Mouse (Mus musculus) yolk sac, embryonic 10.5 days (tissue): ENCODE data around the gene Gm15293.
"Not testable (repeated sequence)": the region's sequence is repeated elsewhere in the genome, so short reads cannot be mapped to it uniquely, and the experiment has no call there.

ENCODE experiments used
- DNase-seq: peaks from one replicate; pipeline ENCODE4 v3.0.0-alpha.2; 2017; ENCODE audit warnings: low spot score

Gm15293 gene

DNA sequence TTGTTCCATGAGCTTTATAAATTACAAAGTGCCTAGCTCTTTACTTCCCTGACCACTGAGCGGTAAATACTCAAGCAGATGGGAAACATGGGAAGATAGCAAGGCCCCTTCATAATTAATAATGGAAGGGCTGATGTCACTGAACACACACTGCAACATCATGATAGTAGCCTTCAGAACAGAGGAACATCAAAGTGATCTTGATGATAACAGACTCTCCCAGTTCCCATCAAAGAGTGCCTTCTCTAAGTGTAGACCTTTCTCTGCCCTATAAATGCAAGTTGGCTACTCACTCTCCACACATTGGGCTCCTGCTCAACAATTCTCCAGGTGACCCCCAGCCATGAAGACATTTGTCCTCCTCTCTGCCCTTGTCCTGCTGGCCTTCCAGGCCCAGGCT, at the start of gene Gm15293:
TSS of gene Gm15293 (plus strand) at position 301 of the 400 bp plus-strand sequence.
- not testable (repeated sequence) for DNase-seq

- not testable (repeated sequence) for DNase-seq
Measured at GRCm38 (mm10) chr8:21161977-21162376, 39.4 kb upstream of the Gm15293 start, which contains the start of gene Defa22. Defa22 (plus strand) TSS chr8:21162277.

DNA sequence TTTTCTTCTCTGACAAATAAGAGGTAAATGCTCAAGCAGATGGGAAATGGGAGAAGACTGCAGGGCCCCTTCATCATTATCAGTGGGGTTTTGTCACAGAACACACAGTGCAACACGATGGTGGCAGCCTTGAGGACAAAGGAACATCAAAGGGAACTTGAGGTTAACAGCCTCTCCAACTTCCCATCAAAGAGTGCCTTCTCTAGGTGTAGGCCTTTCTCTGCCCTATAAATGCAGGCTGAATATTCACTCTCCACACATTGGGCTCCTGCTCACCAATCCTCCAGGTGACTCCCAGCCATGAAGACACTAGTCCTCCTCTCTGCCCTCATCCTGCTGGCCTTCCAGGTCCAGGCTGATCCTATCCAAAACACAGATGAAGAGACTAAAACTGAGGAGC, 10.0 kb upstream of the Gm15293 start, which contains the start of gene Defa31:
TSS of gene Defa31 (plus strand) at position 301 of the 400 bp plus-strand sequence.
- DNase-seq, result not testable (repeated sequence)
